Mouse (Mus musculus): ENCODE results near the gene Itgal. TPM values are rescaled to one million over a fixed set of nuclear protein-coding genes. Genes with fewer than 3 reads are reported as not detected.
"Not testable (repeated sequence)": the region's sequence is repeated elsewhere in the genome, so short reads cannot be mapped to it uniquely, and the experiment has no call there.

Itgal gene
- 0.18 and 0.44 TPM in 2 replicates for polyA plus RNA-seq (2014; fragmentation: Nextera tagmentation; extraction: Ambion mirVana)

- no peaks in the 10 kb centered on the region for H3K4me1 ChIP-seq (ENCODE audit: control insufficient read depth, insufficient read depth, low read length)
- DNase-seq (ENCODE audit: low spot score): no peak
- no peak within 1 kb of the TSS for H3K4me3 ChIP-seq (ENCODE audit: low read depth, low read length)
- no peak for ATAC-seq (ENCODE audit: insufficient number of reproducible peaks, low FRiP score, low TSS enrichment, low read depth)
- H3K27me3 ChIP-seq (ENCODE audit: control insufficient read depth, insufficient read depth, low read length): no peaks in the 10 kb centered on the region
- no peaks in the 10 kb centered on the region for H3K36me3 ChIP-seq (ENCODE audit: control insufficient read depth, insufficient read depth, low read length)
- H3K9me3 ChIP-seq (ENCODE audit: control insufficient read depth, low read length): no peaks in the 10 kb centered on the region
- H3K27ac ChIP-seq (replicated peaks; ENCODE audit: low read depth, low read length): no peak within 1 kb of the TSS
- H3K4me2 ChIP-seq (ENCODE audit: low read depth, severe bottlenecking): no peak within 1 kb of the TSS
- H3K9ac ChIP-seq (ENCODE audit: low read length): no peak within 1 kb of the TSS
- 84% methylated on average over 11 of the region's 11 CpGs for WGBS
These were observed at the start of gene Itgal for GRCm38 (mm10) chr7:127296098-127296497. Gene Itgal (plus strand): TSS chr7:127296260.

- not testable (repeated sequence) for H3K36me3 ChIP-seq (ENCODE audit: control insufficient read depth, insufficient read depth, low read length); ATAC-seq (ENCODE audit: insufficient number of reproducible peaks, low FRiP score, low TSS enrichment, low read depth); H3K4me2 ChIP-seq (ENCODE audit: low read depth, severe bottlenecking); DNase-seq (ENCODE audit: low spot score); H3K27ac ChIP-seq (replicated peaks; ENCODE audit: low read depth, low read length); H3K4me1 ChIP-seq (ENCODE audit: control insufficient read depth, insufficient read depth, low read length); H3K27me3 ChIP-seq (ENCODE audit: control insufficient read depth, insufficient read depth, low read length); H3K9ac ChIP-seq (ENCODE audit: low read length); H3K4me3 ChIP-seq (ENCODE audit: low read depth, low read length); H3K9me3 ChIP-seq (ENCODE audit: control insufficient read depth, low read length)
- 90% methylated on average over 8 of the region's 8 CpGs for WGBS
These were observed 45.5 kb upstream of the Itgal start for GRCm38 (mm10) chr7:127250511-127250910.

GRCm38 (mm10) chr7:127252414-127252813 lies 43.6 kb upstream of the Itgal start:
- DNase-seq (ENCODE audit: low spot score): no peak
- no peak overlapping the region for H3K4me2 ChIP-seq (ENCODE audit: low read depth, severe bottlenecking)
- no peak overlapping the region for H3K9ac ChIP-seq (ENCODE audit: low read length)

GRCm38 (mm10) chr7:127253341-127253740 lies 42.7 kb upstream of the Itgal start:
- peaks cover 7% of the 10 kb centered on the region for H3K36me3 ChIP-seq (ENCODE audit: control insufficient read depth, insufficient read depth, low read length)
- H3K4me3 ChIP-seq (ENCODE audit: low read depth, low read length): peak overlapping the region; percentile 54
- H3K4me1 ChIP-seq (ENCODE audit: control insufficient read depth, insufficient read depth, low read length): peaks cover 6% of the 10 kb centered on the region; the same call in 1 of the 2 replicates
- no peaks in the 10 kb centered on the region for H3K9me3 ChIP-seq (ENCODE audit: control insufficient read depth, low read length)
- H3K9ac ChIP-seq (ENCODE audit: low read length): peak overlapping the region; percentile 68; the same call in 1 of the 2 replicates
- peak overlapping the region; percentile 82 for H3K4me2 ChIP-seq (ENCODE audit: low read depth, severe bottlenecking)
- ATAC-seq (ENCODE audit: insufficient number of reproducible peaks, low FRiP score, low TSS enrichment, low read depth) (0 out of 2 replicates have a peak, but pooled peaks have one; percentile 15), DNase-seq (ENCODE audit: low spot score) (no peak)
- 84% methylated on average over 6 of the region's 6 CpGs for WGBS
- H3K27me3 ChIP-seq (ENCODE audit: control insufficient read depth, insufficient read depth, low read length): no peaks in the 10 kb centered on the region
- no peak overlapping the region for H3K27ac ChIP-seq (replicated peaks; ENCODE audit: low read depth, low read length)

More at GRCm38 (mm10) chr7:127252414-127252813, 43.6 kb upstream of the Itgal start:
- Histone ChIP-seq H3K4me3 (ENCODE audit: low read depth, low read length) (no peak overlapping the region), H3K9me3 (ENCODE audit: control insufficient read depth, low read length) (no peaks in the 10 kb centered on the region), H3K4me1 (ENCODE audit: control insufficient read depth, insufficient read depth, low read length) (peaks cover 6% of the 10 kb centered on the region; the same call in 1 of the 2 replicates), H3K36me3 (ENCODE audit: control insufficient read depth, insufficient read depth, low read length) (peaks cover 5% of the 10 kb centered on the region), H3K27ac (replicated peaks; ENCODE audit: low read depth, low read length) (no peak overlapping the region), H3K27me3 (ENCODE audit: control insufficient read depth, insufficient read depth, low read length) (no peaks in the 10 kb centered on the region)
- WGBS: 88% methylated on average over 2 of the region's 2 CpGs
- ATAC-seq (ENCODE audit: insufficient number of reproducible peaks, low FRiP score, low TSS enrichment, low read depth): no peak

GRCm38 (mm10) chr7:127253821-127254769 lies 42.0 kb upstream of the Itgal start:
- peaks cover 6% of the 10 kb centered on the region; the same call in 1 of the 2 replicates for H3K4me1 ChIP-seq (ENCODE audit: control insufficient read depth, insufficient read depth, low read length)
- DNase-seq (ENCODE audit: low spot score) (peak; percentile 96), ATAC-seq (ENCODE audit: insufficient number of reproducible peaks, low FRiP score, low TSS enrichment, low read depth) (peak; percentile 93)
- H3K9ac ChIP-seq (ENCODE audit: low read length): peak overlapping the region; percentile 68
- H3K9me3 ChIP-seq (ENCODE audit: control insufficient read depth, low read length): no peaks in the 10 kb centered on the region
- 2% methylated on average over 113 of the region's 136 CpGs for WGBS
- peak overlapping the region; percentile 82 for H3K4me2 ChIP-seq (ENCODE audit: low read depth, severe bottlenecking)
- no peaks in the 10 kb centered on the region for H3K27me3 ChIP-seq (ENCODE audit: control insufficient read depth, insufficient read depth, low read length)
- peak overlapping the region; percentile 54 for H3K4me3 ChIP-seq (ENCODE audit: low read depth, low read length)
- H3K36me3 ChIP-seq (ENCODE audit: control insufficient read depth, insufficient read depth, low read length): peaks cover 9% of the 10 kb centered on the region
- H3K27ac ChIP-seq (replicated peaks; ENCODE audit: low read depth, low read length): peak overlapping the region; percentile 74

GRCm38 (mm10) chr7:127255008-127255407 lies 41.1 kb upstream of the Itgal start:
- Histone ChIP-seq H3K36me3 (ENCODE audit: control insufficient read depth, insufficient read depth, low read length) (peaks cover 7% of the 10 kb centered on the region), H3K27ac (replicated peaks; ENCODE audit: low read depth, low read length) (peak overlapping the region; percentile 74; the same call in 1 of the 2 replicates), H3K9me3 (ENCODE audit: control insufficient read depth, low read length) (no peaks in the 10 kb centered on the region), H3K27me3 (ENCODE audit: control insufficient read depth, insufficient read depth, low read length) (no peaks in the 10 kb centered on the region), H3K4me3 (ENCODE audit: low read depth, low read length) (peak overlapping the region; percentile 54), H3K4me2 (ENCODE audit: low read depth, severe bottlenecking) (peak overlapping the region; percentile 82), H3K9ac (ENCODE audit: low read length) (peak overlapping the region; percentile 68; the same call in 1 of the 2 replicates), H3K4me1 (ENCODE audit: control insufficient read depth, insufficient read depth, low read length) (peaks cover 8% of the 10 kb centered on the region)
- ATAC-seq (ENCODE audit: insufficient number of reproducible peaks, low FRiP score, low TSS enrichment, low read depth): no peak
- DNase-seq (ENCODE audit: low spot score): no peak
- 16% methylated on average over 4 of the region's 4 CpGs for WGBS

- Histone ChIP-seq H3K9me3 (ENCODE audit: control insufficient read depth, low read length) (no peaks in the 10 kb centered on the region), H3K9ac (ENCODE audit: low read length) (no peak overlapping the region), H3K4me2 (ENCODE audit: low read depth, severe bottlenecking) (no peak overlapping the region), H3K4me3 (ENCODE audit: low read depth, low read length) (no peak overlapping the region), H3K27ac (replicated peaks; ENCODE audit: low read depth, low read length) (no peak overlapping the region), H3K27me3 (ENCODE audit: control insufficient read depth, insufficient read depth, low read length) (no peaks in the 10 kb centered on the region), H3K4me1 (ENCODE audit: control insufficient read depth, insufficient read depth, low read length) (peaks cover 9% of the 10 kb centered on the region), H3K36me3 (ENCODE audit: control insufficient read depth, insufficient read depth, low read length) (peaks cover 7% of the 10 kb centered on the region)
- ATAC-seq (ENCODE audit: insufficient number of reproducible peaks, low FRiP score, low TSS enrichment, low read depth) (no peak), DNase-seq (ENCODE audit: low spot score) (no peak)
- 88% methylated on average over 2 of the region's 2 CpGs for WGBS
These were observed 40.1 kb upstream of the Itgal start for GRCm38 (mm10) chr7:127255965-127256364.

GRCm38 (mm10) chr7:127256518-127256917 lies 39.5 kb upstream of the Itgal start:
- 89% methylated on average over 5 of the region's 5 CpGs for WGBS
- Histone ChIP-seq H3K4me3 (ENCODE audit: low read depth, low read length) (no peak overlapping the region), H3K4me2 (ENCODE audit: low read depth, severe bottlenecking) (no peak overlapping the region), H3K9ac (ENCODE audit: low read length) (no peak overlapping the region), H3K4me1 (ENCODE audit: control insufficient read depth, insufficient read depth, low read length) (peaks cover 10% of the 10 kb centered on the region), H3K9me3 (ENCODE audit: control insufficient read depth, low read length) (no peaks in the 10 kb centered on the region), H3K27ac (replicated peaks; ENCODE audit: low read depth, low read length) (no peak overlapping the region), H3K36me3 (ENCODE audit: control insufficient read depth, insufficient read depth, low read length) (peaks cover 7% of the 10 kb centered on the region), H3K27me3 (ENCODE audit: control insufficient read depth, insufficient read depth, low read length) (no peaks in the 10 kb centered on the region)
- ATAC-seq (ENCODE audit: insufficient number of reproducible peaks, low FRiP score, low TSS enrichment, low read depth): no peak
- no peak for DNase-seq (ENCODE audit: low spot score)

All from limb, embryonic 11.5 days (tissue).